Mouse (Mus musculus) heart, postnatal 10 days (tissue): ENCODE measurements at regions not wholly inside any gene's neighbourhood (a gene's known extent, or its start where the extent isn't known, plus 50 kb on each side); places are given as distances from the start of the nearest gene placed in this dataset.

Experiments used
- DNase-seq, 2 experiments: peaks; one replicate each; pipeline ENCODE4 v3.0.0; 2021
- intact Hi-C: fragments of 180-260 bp; cut with DNase I; formaldehyde crosslinking; loops from one replicate; pipeline ENCODE4 v1.15.1; 2025

GRCm38 (mm10) chr4:124110705-124111104 lies 192.9 kb upstream of the 4930535I16Rik start:
- peak; percentile 0 to 4 for DNase-seq
- intact Hi-C loops = no loop called here

- DNase-seq = no peak
- intact Hi-C loops = no loop called here
Measured at GRCm38 (mm10) chr4:124109371-124109770, 191.5 kb upstream of the 4930535I16Rik start.

GRCm38 (mm10) chr4:124102684-124103083 lies 184.9 kb upstream of the 4930535I16Rik start:
- intact Hi-C loops = no loop called here
- peak in 1 of 2 experiments; percentile 5 for DNase-seq

- no peak for DNase-seq
- intact Hi-C loops = no loop called here
Measured at GRCm38 (mm10) chr4:124086801-124087200, 169.0 kb upstream of the 4930535I16Rik start.

- intact Hi-C loops = no loop called here
- DNase-seq = no peak
Measured at GRCm38 (mm10) chr4:124086254-124086653, 168.4 kb upstream of the 4930535I16Rik start.

GRCm38 (mm10) chr4:124079603-124080002 lies 161.8 kb upstream of the 4930535I16Rik start:
- intact Hi-C loops = no loop called here
- no peak for DNase-seq

GRCm38 (mm10) chr4:124075551-124075950 lies 157.7 kb upstream of the 4930535I16Rik start:
- DNase-seq = no peak
- intact Hi-C loops = no loop called here

- intact Hi-C loops = no loop called here
- DNase-seq = no peak
Measured at GRCm38 (mm10) chr4:124073646-124074045, 155.8 kb upstream of the 4930535I16Rik start.

- no peak for DNase-seq
- intact Hi-C loops = no loop called here
Measured at GRCm38 (mm10) chr4:124064601-124065000, 146.8 kb upstream of the 4930535I16Rik start.

- DNase-seq = no peak
- intact Hi-C loops = no loop called here
Measured at GRCm38 (mm10) chr4:124063269-124064100, 145.7 kb upstream of the 4930535I16Rik start.

- intact Hi-C loops = no loop called here
Measured at GRCm38 (mm10) chr4:124057607-124058006, 139.8 kb upstream of the 4930535I16Rik start.

GRCm38 (mm10) chr4:124054240-124054760 lies 136.5 kb upstream of the 4930535I16Rik start:
- intact Hi-C loops = no loop called here

More at GRCm38 (mm10) chr4:124057607-124058006, 139.8 kb upstream of the 4930535I16Rik start:
- no peak for DNase-seq

GRCm38 (mm10) chr4:124053340-124054038 lies 135.7 kb upstream of the 4930535I16Rik start:
- no peak for DNase-seq
- intact Hi-C loops = no loop called here

More at GRCm38 (mm10) chr4:124054240-124054760, 136.5 kb upstream of the 4930535I16Rik start:
- no peak for DNase-seq

GRCm38 (mm10) chr4:124052387-124052786 lies 134.6 kb upstream of the 4930535I16Rik start:
- no peak for DNase-seq
- intact Hi-C loops = no loop called here

GRCm38 (mm10) chr4:124048348-124048831 lies 130.6 kb upstream of the 4930535I16Rik start:
- no peak for DNase-seq
- intact Hi-C loops = no loop called here

GRCm38 (mm10) chr4:124047898-124048297 lies 130.1 kb upstream of the 4930535I16Rik start:
- no peak for DNase-seq
- intact Hi-C loops = no loop called here

- no peak for DNase-seq
- intact Hi-C loops = no loop called here
Measured at GRCm38 (mm10) chr4:124036483-124036882, 118.7 kb upstream of the 4930535I16Rik start.

- intact Hi-C loops = no loop called here
Measured at GRCm38 (mm10) chr4:124035657-124036061, 117.8 kb upstream of the 4930535I16Rik start.

GRCm38 (mm10) chr4:124035192-124035591 lies 117.4 kb upstream of the 4930535I16Rik start:
- DNase-seq = peak; percentile 29 to 57
- intact Hi-C loops = no loop called here

More at GRCm38 (mm10) chr4:124035657-124036061, 117.8 kb upstream of the 4930535I16Rik start:
- no peak for DNase-seq

GRCm38 (mm10) chr4:124028061-124028460 lies 110.2 kb upstream of the 4930535I16Rik start:
- intact Hi-C loops = no loop called here
- DNase-seq = no peak

- intact Hi-C loops = no loop called here
- DNase-seq = no peak
Measured at GRCm38 (mm10) chr4:124016401-124016800, 98.6 kb upstream of the 4930535I16Rik start.
